In the genomic region with DNA sequence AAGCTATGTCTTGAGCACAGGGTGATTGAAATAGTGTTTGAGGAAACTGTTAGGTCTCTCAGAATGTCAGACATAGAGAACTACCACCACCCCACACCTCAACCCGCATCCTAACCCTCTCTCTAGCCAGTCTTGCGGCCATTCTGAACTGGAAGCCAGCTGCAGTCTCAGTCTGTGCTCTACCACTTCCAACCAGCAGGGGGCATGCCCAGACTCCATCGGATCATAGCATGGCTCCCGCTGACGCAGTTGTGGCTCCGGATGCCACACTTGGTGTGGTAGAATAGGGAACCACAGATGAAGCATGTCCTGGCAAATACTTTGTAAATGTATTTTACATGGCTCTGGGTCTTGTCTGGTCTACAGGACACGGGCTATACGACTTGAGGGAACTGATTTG, we compare ENCODE assay signal across 9 mouse cellular contexts. TPM values are rescaled to one million over a fixed set of nuclear protein-coding genes. Genes with fewer than 3 reads are reported as not detected.
A peak's percentile ranks its signal among the peaks of the same experiment; 100 is the strongest.
DNase-seq lines count a peak whose midpoint lies in the region; ATAC-seq and TF ChIP-seq lines count a peak whose summit lies in the region.
"Had no signal": no experiment of that assay in that cellular context is flagged by ENCODE, and none has a peak within 500 bp of the region (broad histone marks: within the 10 kb centered on the region; RNA-seq: fewer than 3 reads in every experiment).

No protein-coding gene starts in this region.

- WGBS in midbrain, embryonic 12.5 days = 45% methylated on average over 8 of the region's 8 CpGs
- 50% methylated on average over 8 of the region's 8 CpGs for WGBS in midbrain, embryonic 15.5 days
- 52% methylated on average over 8 of the region's 8 CpGs for WGBS in lung, postnatal 0 days

- no peak overlapping the region for H3K9ac ChIP-seq in midbrain, embryonic 12.5 days (replicated peaks)
- no peak overlapping the region for H3K9ac ChIP-seq in midbrain, embryonic 15.5 days
- no peak overlapping the region for H3K9ac ChIP-seq in lung, postnatal 0 days (replicated peaks; ENCODE audit: low read depth)

- no peaks in the 10 kb centered on the region for H3K27me3 ChIP-seq in midbrain, embryonic 12.5 days
- H3K27me3 ChIP-seq in midbrain, embryonic 15.5 days (replicated peaks) = no peaks in the 10 kb centered on the region
- no peaks in the 10 kb centered on the region for H3K27me3 ChIP-seq in lung, postnatal 0 days (replicated peaks; ENCODE audit: insufficient read depth, low read length)

- no peak overlapping the region for H3K4me3 ChIP-seq in midbrain, embryonic 12.5 days
- no peak overlapping the region for H3K4me3 ChIP-seq in midbrain, embryonic 15.5 days
- H3K4me3 ChIP-seq in lung, postnatal 0 days (ENCODE audit: low read depth, low read length) = no peak overlapping the region

- H3K27ac ChIP-seq in midbrain, embryonic 12.5 days (replicated peaks) = no peak overlapping the region
- H3K27ac ChIP-seq in midbrain, embryonic 15.5 days = no peak overlapping the region
- H3K27ac ChIP-seq in lung, postnatal 0 days (ENCODE audit: low read length) = no peak overlapping the region

- no peaks in the 10 kb centered on the region for H3K4me1 ChIP-seq in midbrain, embryonic 12.5 days
- H3K4me1 ChIP-seq in midbrain, embryonic 15.5 days = no peaks in the 10 kb centered on the region
- no peaks in the 10 kb centered on the region for H3K4me1 ChIP-seq in lung, postnatal 0 days (ENCODE audit: insufficient read depth, low read depth, low read length)

- H3K4me2 ChIP-seq in midbrain, embryonic 12.5 days (replicated peaks) = no peak overlapping the region
- no peak overlapping the region for H3K4me2 ChIP-seq in midbrain, embryonic 15.5 days
- H3K4me2 ChIP-seq in lung, postnatal 0 days (replicated peaks; ENCODE audit: low read depth, low read length) = no peak overlapping the region

- no peaks in the 10 kb centered on the region for H3K36me3 ChIP-seq in midbrain, embryonic 12.5 days
- no peaks in the 10 kb centered on the region for H3K36me3 ChIP-seq in midbrain, embryonic 15.5 days (replicated peaks)
- H3K36me3 ChIP-seq in lung, postnatal 0 days (ENCODE audit: insufficient read depth, low read length) = no peaks in the 10 kb centered on the region

- no peaks in the 10 kb centered on the region for H3K9me3 ChIP-seq in midbrain, embryonic 12.5 days
- no peaks in the 10 kb centered on the region for H3K9me3 ChIP-seq in midbrain, embryonic 15.5 days
- no peaks in the 10 kb centered on the region for H3K9me3 ChIP-seq in lung, postnatal 0 days (ENCODE audit: low read length)

- peak; percentile 54 to 58 for DNase-seq in cerebellum, postnatal 10 days
- DNase-seq in cerebellum, adult 9-10 months = no peak
- DNase-seq in c-Kit-positive CD71-positive TER-119-positive erythroid progenitor cells, embryonic 14.5 days (ENCODE audit: low spot score) = peak; percentile 1
- peak; percentile 12 to 53 for DNase-seq in kidney, adult 8-10 months
- DNase-seq in lung, postnatal 0 days (ENCODE audit: low spot score) = peak; percentile 7
- peak; percentile 12 for DNase-seq in thymus, postnatal 14 days

- no peak for TF ChIP-seq EP300 in lung, postnatal 0 days (IDR thresholded peaks at IDR 0.05)

- peak; percentile 58; the same call in 1 of the 2 replicates for ATAC-seq in midbrain, embryonic 12.5 days (ENCODE audit: low FRiP score, low read depth)
- no peak for ATAC-seq in midbrain, embryonic 15.5 days (replicated peaks)
- ATAC-seq in lung, postnatal 0 days = no peak

- peak; percentile 68 for TF ChIP-seq CTCF in lung, postnatal 0 days (IDR thresholded peaks at IDR 0.05)

RNA-seq across cellular contexts. Expression of a gene that starts 2.2 kb away (rescaled TPM):
- 0.24 TPM in 1 of 2 replicates, not detected in the other for polyA plus RNA-seq in midbrain, embryonic 12.5 days (2016; fragmentation: Nextera tagmentation; extraction: Ambion mirVana)
- polyA plus RNA-seq in midbrain, embryonic 15.5 days (2015; fragmentation: Nextera tagmentation; extraction: Ambion mirVana) = 0.92 TPM in 1 of 2 replicates, not detected in the other
- polyA plus RNA-seq in lung, postnatal 0 days (2015; fragmentation: Nextera tagmentation; extraction: Ambion mirVana) = 1.4 and 1.5 TPM in 2 replicates
- polyA plus RNA-seq: heart, embryonic 14.5 days had no signal
